ENCODE assay signal across 9 mouse cellular contexts in the genomic region with DNA sequence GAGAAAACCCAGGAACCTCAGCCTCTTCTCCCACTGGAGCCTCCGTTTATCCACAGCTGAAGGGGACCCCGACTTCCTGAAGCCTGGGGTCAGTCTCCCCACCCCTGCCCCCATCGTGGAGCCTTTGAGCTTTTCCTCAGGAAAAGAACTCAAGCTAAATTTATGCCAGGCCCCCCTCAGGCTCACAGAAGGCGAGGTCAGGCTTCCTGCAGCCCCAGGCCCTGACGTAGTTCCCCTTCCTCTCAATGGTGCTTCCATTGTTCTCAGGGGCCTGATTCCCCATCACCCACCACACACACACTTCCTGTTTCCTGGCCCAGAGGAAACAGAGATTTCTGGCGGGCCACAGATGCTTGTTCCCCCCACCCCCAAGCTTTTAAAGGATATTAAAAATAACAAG. TPM values are rescaled to one million over a fixed set of nuclear protein-coding genes. Genes with fewer than 3 reads are reported as not detected.
DNase-seq lines count a peak whose midpoint lies in the region; ATAC-seq and TF ChIP-seq lines count a peak whose summit lies in the region.
"Had no signal": no experiment of that assay in that cellular context is flagged by ENCODE, and none has a peak within 500 bp of the region (broad histone marks: within the 10 kb centered on the region; RNA-seq: fewer than 3 reads in every experiment).

No protein-coding gene starts in this region.

- peak; percentile 100 for TF ChIP-seq EP300 in lung, postnatal 0 days (IDR thresholded peaks at IDR 0.05)

- DNase-seq in hindbrain, embryonic 11.5 days (ENCODE audit: low spot score) = no peak
- DNase-seq in hindbrain, embryonic 14.5 days (ENCODE audit: low spot score) = no peak
- peak; percentile 100 for DNase-seq in heart, adult 11 months
- DNase-seq in kidney, adult 8-10 months = peak; percentile 57 to 79
- peak; percentile 86 for DNase-seq in lung, postnatal 0 days (ENCODE audit: low spot score)
- no peak for DNase-seq in left cerebral cortex, adult 8-10 months (ENCODE audit: low spot score in 2 of 2)
- DNase-seq in forebrain, postnatal 0 days = no peak

- H3K9ac ChIP-seq in hindbrain, embryonic 11.5 days (ENCODE audit: low read depth, low read length) = no peak overlapping the region
- no peak overlapping the region for H3K9ac ChIP-seq in hindbrain, embryonic 14.5 days
- 0 out of 2 replicates have a peak overlapping the region, but pooled peaks have one; percentile 16 for H3K9ac ChIP-seq in lung, postnatal 0 days (replicated peaks; ENCODE audit: low read depth)
- no peak overlapping the region for H3K9ac ChIP-seq in forebrain, postnatal 0 days

- TF ChIP-seq CTCF in lung, postnatal 0 days (IDR thresholded peaks at IDR 0.05) = no peak
- no peak for TF ChIP-seq CTCF in forebrain, postnatal 0 days (IDR thresholded peaks at IDR 0.05; ENCODE audit: low read depth)

- no peaks in the 10 kb centered on the region for H3K27me3 ChIP-seq in hindbrain, embryonic 11.5 days (ENCODE audit: control insufficient read depth, insufficient read depth, low read length)
- H3K27me3 ChIP-seq in hindbrain, embryonic 14.5 days (ENCODE audit: control insufficient read depth, insufficient read depth, low read length) = no peaks in the 10 kb centered on the region
- H3K27me3 ChIP-seq in lung, postnatal 0 days (replicated peaks; ENCODE audit: insufficient read depth, low read length) = no peaks in the 10 kb centered on the region
- H3K27me3 ChIP-seq in forebrain, postnatal 0 days (ENCODE audit: insufficient read depth, low read length) = no peaks in the 10 kb centered on the region

- no peak overlapping the region for H3K4me2 ChIP-seq in hindbrain, embryonic 11.5 days (replicated peaks; ENCODE audit: low read depth, low read length)
- no peak overlapping the region for H3K4me2 ChIP-seq in hindbrain, embryonic 14.5 days (replicated peaks)
- H3K4me2 ChIP-seq in lung, postnatal 0 days (replicated peaks; ENCODE audit: low read depth, low read length) = peak overlapping the region; percentile 30; the same call in 1 of the 2 replicates
- no peak overlapping the region for H3K4me2 ChIP-seq in forebrain, postnatal 0 days (ENCODE audit: low read depth)

- WGBS in hindbrain, embryonic 11.5 days = 40% methylated on average over 6 of the region's 6 CpGs
- 63% methylated on average over 6 of the region's 6 CpGs for WGBS in hindbrain, embryonic 14.5 days
- WGBS in lung, postnatal 0 days = 57% methylated on average over 6 of the region's 6 CpGs
- 47% methylated on average over 6 of the region's 6 CpGs for WGBS in forebrain, postnatal 0 days

- H3K4me3 ChIP-seq in hindbrain, embryonic 11.5 days (ENCODE audit: low read depth, low read length) = no peak overlapping the region
- no peak overlapping the region for H3K4me3 ChIP-seq in hindbrain, embryonic 14.5 days (replicated peaks; ENCODE audit: low read length)
- H3K4me3 ChIP-seq in lung, postnatal 0 days (ENCODE audit: low read depth, low read length) = no peak overlapping the region
- no peak overlapping the region for H3K4me3 ChIP-seq in forebrain, postnatal 0 days (ENCODE audit: low read depth, low read length)

- H3K9me3 ChIP-seq in hindbrain, embryonic 11.5 days (ENCODE audit: control insufficient read depth, low read length) = no peaks in the 10 kb centered on the region
- H3K9me3 ChIP-seq in hindbrain, embryonic 14.5 days (ENCODE audit: control insufficient read depth, low read length) = no peaks in the 10 kb centered on the region
- no peaks in the 10 kb centered on the region for H3K9me3 ChIP-seq in lung, postnatal 0 days (ENCODE audit: low read length)
- no peaks in the 10 kb centered on the region for H3K9me3 ChIP-seq in forebrain, postnatal 0 days (ENCODE audit: low read length)
- H3K9me3 ChIP-seq: G1E had no signal

- H3K27ac ChIP-seq in hindbrain, embryonic 11.5 days (ENCODE audit: low read depth, low read length) = peak overlapping the region; percentile 60; the same call in 1 of the 2 replicates
- H3K27ac ChIP-seq in hindbrain, embryonic 14.5 days = no peak overlapping the region
- H3K27ac ChIP-seq in lung, postnatal 0 days (ENCODE audit: low read length) = peak overlapping the region; percentile 92
- no peak overlapping the region for H3K27ac ChIP-seq in forebrain, postnatal 0 days (ENCODE audit: low read depth, low read length)

- no peaks in the 10 kb centered on the region for H3K4me1 ChIP-seq in hindbrain, embryonic 11.5 days (replicated peaks; ENCODE audit: control insufficient read depth, insufficient read depth, low read length)
- peaks cover 5% of the 10 kb centered on the region; the same call in 1 of the 2 replicates for H3K4me1 ChIP-seq in hindbrain, embryonic 14.5 days (replicated peaks; ENCODE audit: control insufficient read depth, insufficient read depth, low read length)
- H3K4me1 ChIP-seq in lung, postnatal 0 days (ENCODE audit: insufficient read depth, low read depth, low read length) = peaks cover 17% of the 10 kb centered on the region
- H3K4me1 ChIP-seq in forebrain, postnatal 0 days (ENCODE audit: insufficient read depth) = peaks cover 5% of the 10 kb centered on the region; the same call in 1 of the 2 replicates

- no peaks in the 10 kb centered on the region for H3K36me3 ChIP-seq in hindbrain, embryonic 11.5 days (ENCODE audit: control insufficient read depth, insufficient read depth, low read length)
- no peaks in the 10 kb centered on the region for H3K36me3 ChIP-seq in hindbrain, embryonic 14.5 days (replicated peaks; ENCODE audit: control insufficient read depth, insufficient read depth)
- no peaks in the 10 kb centered on the region for H3K36me3 ChIP-seq in lung, postnatal 0 days (ENCODE audit: insufficient read depth, low read length)
- no peaks in the 10 kb centered on the region for H3K36me3 ChIP-seq in forebrain, postnatal 0 days (ENCODE audit: insufficient read depth)

- ATAC-seq in hindbrain, embryonic 11.5 days (ENCODE audit: low FRiP score) = no peak
- no peak for ATAC-seq in hindbrain, embryonic 14.5 days (ENCODE audit: low FRiP score)
- ATAC-seq in lung, postnatal 0 days = peak; percentile 71
- no peak for ATAC-seq in megakaryocyte-erythroid progenitor cell, adult 5-6 weeks (replicated peaks; ENCODE audit: low FRiP score, low TSS enrichment, poor library complexity, severe bottlenecking)
- ATAC-seq in forebrain, postnatal 0 days = no peak

RNA-seq across cellular contexts. Expression of a gene that starts 1.4 kb away (rescaled TPM):
- polyA plus RNA-seq in hindbrain, embryonic 11.5 days (2014; fragmentation: Nextera tagmentation; extraction: Ambion mirVana) = 62.7 and 65.2 TPM in 2 replicates
- 62.2 and 69.2 TPM in 2 replicates for polyA plus RNA-seq in hindbrain, embryonic 14.5 days (2014; fragmentation: Nextera tagmentation; extraction: Ambion mirVana)
- polyA plus RNA-seq in lung, postnatal 0 days (2015; fragmentation: Nextera tagmentation; extraction: Ambion mirVana) = 412 and 467 TPM in 2 replicates
- total RNA-seq in left cerebral cortex, adult 8-10 months (2022) = 10 to 100 TPM; 63.8 to 88.2 (median 66.2) TPM
- 88.4 and 89.4 TPM in 2 replicates for total RNA-seq in megakaryocyte-erythroid progenitor cell, adult 5-6 weeks (2014; fragmentation: Nextera tagmentation)
- total RNA-seq in megakaryocyte-erythroid progenitor cell, adult 5-6 weeks (2017) = 31.8 and 63.1 TPM in 2 replicates
- total RNA-seq in forebrain, postnatal 0 days (2014; rRNA removed) = 63.9 and 64.6 TPM in 2 replicates
- 52.8 and 67.3 TPM in 2 replicates for polyA plus RNA-seq in forebrain, postnatal 0 days (2015; fragmentation: Nextera tagmentation; extraction: Ambion mirVana)

RNA-seq across cellular contexts. Expression of a gene that starts 8.1 kb away (rescaled TPM):
- polyA plus RNA-seq in hindbrain, embryonic 11.5 days (2014; fragmentation: Nextera tagmentation; extraction: Ambion mirVana) = not detected in 2 replicates
- not detected in 2 replicates for polyA plus RNA-seq in hindbrain, embryonic 14.5 days (2014; fragmentation: Nextera tagmentation; extraction: Ambion mirVana)
- polyA plus RNA-seq in lung, postnatal 0 days (2015; fragmentation: Nextera tagmentation; extraction: Ambion mirVana) = not detected in 2 replicates
- total RNA-seq in left cerebral cortex, adult 8-10 months (2022) = not detected
- not detected in 2 replicates for total RNA-seq in megakaryocyte-erythroid progenitor cell, adult 5-6 weeks (2014; fragmentation: Nextera tagmentation)
- total RNA-seq in megakaryocyte-erythroid progenitor cell, adult 5-6 weeks (2017) = not detected in 2 replicates
- total RNA-seq in forebrain, postnatal 0 days (2014; rRNA removed) = not detected in 2 replicates
- not detected in 2 replicates for polyA plus RNA-seq in forebrain, postnatal 0 days (2015; fragmentation: Nextera tagmentation; extraction: Ambion mirVana)
- total RNA-seq: G1E had no signal
- polyA plus RNA-seq: G1E had no signal

RNA-seq across cellular contexts. Expression of a gene that starts 25.8 kb away (rescaled TPM):
- 7.3 and 7.5 TPM in 2 replicates for polyA plus RNA-seq in hindbrain, embryonic 11.5 days (2014; fragmentation: Nextera tagmentation; extraction: Ambion mirVana)
- 5.6 and 6.6 TPM in 2 replicates for polyA plus RNA-seq in hindbrain, embryonic 14.5 days (2014; fragmentation: Nextera tagmentation; extraction: Ambion mirVana)
- 59.5 and 72.8 TPM in 2 replicates for polyA plus RNA-seq in lung, postnatal 0 days (2015; fragmentation: Nextera tagmentation; extraction: Ambion mirVana)
- 1 to 10 TPM; 1.5 to 3.9 (median 3.6) TPM for total RNA-seq in left cerebral cortex, adult 8-10 months (2022)
- 14.8 and 15.2 TPM in 2 replicates for total RNA-seq in megakaryocyte-erythroid progenitor cell, adult 5-6 weeks (2014; fragmentation: Nextera tagmentation)
- total RNA-seq in megakaryocyte-erythroid progenitor cell, adult 5-6 weeks (2017) = 9.9 and 11.8 TPM in 2 replicates
- total RNA-seq in forebrain, postnatal 0 days (2014; rRNA removed) = 7.8 and 10.0 TPM in 2 replicates
- 4.8 and 6.2 TPM in 2 replicates for polyA plus RNA-seq in forebrain, postnatal 0 days (2015; fragmentation: Nextera tagmentation; extraction: Ambion mirVana)

RNA-seq across cellular contexts. Expression of a gene that starts 49.9 kb away (rescaled TPM):
- polyA plus RNA-seq in hindbrain, embryonic 11.5 days (2014; fragmentation: Nextera tagmentation; extraction: Ambion mirVana) = 38.4 and 45.5 TPM in 2 replicates
- polyA plus RNA-seq in hindbrain, embryonic 14.5 days (2014; fragmentation: Nextera tagmentation; extraction: Ambion mirVana) = 128 and 136 TPM in 2 replicates
- 6.2 and 8.2 TPM in 2 replicates for polyA plus RNA-seq in lung, postnatal 0 days (2015; fragmentation: Nextera tagmentation; extraction: Ambion mirVana)
- total RNA-seq in left cerebral cortex, adult 8-10 months (2022) = 10 to 100 TPM; 69.1 to 74.8 (median 73.2) TPM
- 5.7 and 7.7 TPM in 2 replicates for total RNA-seq in megakaryocyte-erythroid progenitor cell, adult 5-6 weeks (2014; fragmentation: Nextera tagmentation)
- total RNA-seq in megakaryocyte-erythroid progenitor cell, adult 5-6 weeks (2017) = 6.8 and 8.0 TPM in 2 replicates
- total RNA-seq in forebrain, postnatal 0 days (2014; rRNA removed) = 193 and 214 TPM in 2 replicates
- polyA plus RNA-seq in forebrain, postnatal 0 days (2015; fragmentation: Nextera tagmentation; extraction: Ambion mirVana) = 143 TPM in 2 replicates
- polyA plus RNA-seq: G1E had no signal

Comparison
In these comparisons a context has a peak if more than half of its experiments do, and no peak if none do; other contexts are left out.
1. H3K27ac ChIP-seq: peak in hindbrain, embryonic 11.5 days (single experiment) and lung, postnatal 0 days (single experiment); none in hindbrain, embryonic 14.5 days (single experiment) and forebrain, postnatal 0 days (single experiment).
2. DNase-seq: peak in heart, adult 11 months (single experiment), kidney, adult 8-10 months (2 of 2) and lung, postnatal 0 days (single experiment); none in hindbrain, embryonic 11.5 days (single experiment), hindbrain, embryonic 14.5 days (single experiment), left cerebral cortex, adult 8-10 months (0 of 2) and forebrain, postnatal 0 days (single experiment).